Mouse (Mus musculus): ENCODE data around the gene Garem2.
A peak's percentile ranks its signal among the peaks of the same experiment; 100 is the strongest.
"Not testable (repeated sequence)": the region's sequence is repeated elsewhere in the genome, so short reads cannot be mapped to it uniquely, and the experiment has no call there.

Gene Garem2

GRCm38 (mm10) chr5:30104841-30105667, at the start of gene Garem2:
Garem2 (plus strand) TSS chr5:30105161.
- DNase-seq: no peak

GRCm38 (mm10) chr5:30058216-30058731, 46.7 kb upstream of the Garem2 start:
- DNase-seq: no peak

- DNase-seq: not testable (repeated sequence)
These were observed 45.4 kb upstream of the Garem2 start for GRCm38 (mm10) chr5:30059607-30060006.

- no peak for DNase-seq
These were observed 37.2 kb upstream of the Garem2 start for GRCm38 (mm10) chr5:30067726-30068125.

GRCm38 (mm10) chr5:30071677-30072076, 33.3 kb upstream of the Garem2 start:
- no peak for DNase-seq

- DNase-seq: no peak
These were observed 32.6 kb upstream of the Garem2 start for GRCm38 (mm10) chr5:30072377-30072776.

- DNase-seq: peak; percentile 65
These were observed 31.8 kb upstream of the Garem2 start, which contains the start of gene Tyms for GRCm38 (mm10) chr5:30072825-30073821. Tyms (minus strand) TSS chr5:30073617.

GRCm38 (mm10) chr5:30092701-30093100, 12.3 kb upstream of the Garem2 start:
- DNase-seq: no peak

- DNase-seq: no peak
These were observed 10.6 kb upstream of the Garem2 start for GRCm38 (mm10) chr5:30094399-30094798.

GRCm38 (mm10) chr5:30095731-30096130, 9.2 kb upstream of the Garem2 start:
- DNase-seq: peak; percentile 63

- DNase-seq: no peak
These were observed 6.7 kb upstream of the Garem2 start for GRCm38 (mm10) chr5:30098260-30098659.

- no peak for DNase-seq
These were observed 1.6 kb upstream of the Garem2 start for GRCm38 (mm10) chr5:30103340-30103739.

- DNase-seq: no peak
These were observed 622 bp upstream of the Garem2 start for GRCm38 (mm10) chr5:30104339-30104738.

- DNase-seq: no peak
These were observed 823 bp downstream of the Garem2 start, which contains the start of gene 3110082J24Rik for GRCm38 (mm10) chr5:30105668-30106300. 3110082J24Rik (minus strand) TSS chr5:30106086.

- no peak for DNase-seq
These were observed 1.8 kb downstream of the Garem2 start for GRCm38 (mm10) chr5:30106756-30107155.

- no peak for DNase-seq
These were observed 2.2 kb downstream of the Garem2 start for GRCm38 (mm10) chr5:30107186-30107585.

GRCm38 (mm10) chr5:30107611-30108041, 2.7 kb downstream of the Garem2 start:
- no peak for DNase-seq

GRCm38 (mm10) chr5:30108233-30108632, 3.3 kb downstream of the Garem2 start:
- DNase-seq: no peak

GRCm38 (mm10) chr5:30109899-30110298, 4.9 kb downstream of the Garem2 start:
- DNase-seq: no peak

- no peak for DNase-seq
These were observed 5.6 kb downstream of the Garem2 start for GRCm38 (mm10) chr5:30110371-30111060.

- no peak for DNase-seq
These were observed 6.2 kb downstream of the Garem2 start for GRCm38 (mm10) chr5:30111126-30111525.

GRCm38 (mm10) chr5:30111771-30112170, 6.8 kb downstream of the Garem2 start:
- DNase-seq: no peak
